Mouse (Mus musculus): ENCODE measurements around the gene Bmp8a.

DNA sequence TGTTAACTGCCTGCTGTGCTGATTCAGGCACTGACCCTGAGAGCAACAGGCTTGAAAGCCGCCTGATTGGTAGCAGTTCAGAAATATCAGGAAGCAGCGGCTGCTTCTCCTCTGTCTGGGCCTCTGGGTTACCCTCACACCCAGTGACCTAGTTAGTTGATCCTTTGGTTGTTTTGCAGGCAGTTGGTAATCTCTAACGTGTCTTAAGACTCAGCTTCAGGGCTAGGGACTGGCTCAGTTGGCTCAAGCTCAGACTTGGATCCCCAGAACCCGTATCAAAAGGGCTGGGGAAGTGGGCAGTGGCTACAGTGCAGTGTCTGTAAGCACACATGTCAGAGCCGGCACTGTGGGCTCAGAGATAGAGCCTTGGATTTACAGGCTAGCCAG is 46.9 kb downstream of the Bmp8a start:
- TF ChIP-seq CTCF (IDR thresholded peaks at IDR 0.05; ENCODE audit: low read depth, low read length) (no peak), POLR2A (IDR thresholded peaks at IDR 0.05; ENCODE audit: insufficient read depth, low read length) (no peak), EP300 (IDR thresholded peaks at IDR 0.05; ENCODE audit: insufficient read depth, low read depth, low read length) (no peak)
